Mouse (Mus musculus) forebrain, embryonic 10.5 days (tissue): ENCODE results near the gene Dcaf6. TPM values are rescaled to one million over a fixed set of nuclear protein-coding genes. Genes with fewer than 3 reads are reported as not detected.

Experiments
- polyA plus RNA-seq: library from polyadenylated mRNA; unstranded; fragments of >200 nt; fragmentation: Nextera tagmentation; extraction: Ambion mirVana; gene quantifications from 2 replicates; pipeline ENCODE4 v1.2.1, GENCODE M21; 2016

Dcaf6 gene
- polyA plus RNA-seq, 1 experiment from 2014 or later: 6.5 TPM

Other genes with a start within 250 kb of the Dcaf6 start
- gene Tiprl, start 223.5 kb downstream of the Dcaf6 start, polyA plus RNA-seq: 93.1 and 98.9 TPM in 2 replicates
- gene Gpr161, start 164.7 kb downstream of the Dcaf6 start, polyA plus RNA-seq: 1.5 and 1.8 TPM in 2 replicates
- gene Mpc2, start 162 bp upstream of the Dcaf6 start, polyA plus RNA-seq: 79.7 and 90.0 TPM in 2 replicates
- 0.11 TPM in 1 of 2 replicates, not detected in the other for gene Adcy10, start 24.7 kb upstream of the Dcaf6 start, polyA plus RNA-seq
- gene Mpzl1, start 174.1 kb upstream of the Dcaf6 start, polyA plus RNA-seq: 119 and 122 TPM in 2 replicates
- 8.3 and 8.4 TPM in 2 replicates for gene Rcsd1, start 249.3 kb upstream of the Dcaf6 start, polyA plus RNA-seq